Mouse (Mus musculus): ENCODE data around the gene Gtf2h1.

Gtf2h1 gene

DNA sequence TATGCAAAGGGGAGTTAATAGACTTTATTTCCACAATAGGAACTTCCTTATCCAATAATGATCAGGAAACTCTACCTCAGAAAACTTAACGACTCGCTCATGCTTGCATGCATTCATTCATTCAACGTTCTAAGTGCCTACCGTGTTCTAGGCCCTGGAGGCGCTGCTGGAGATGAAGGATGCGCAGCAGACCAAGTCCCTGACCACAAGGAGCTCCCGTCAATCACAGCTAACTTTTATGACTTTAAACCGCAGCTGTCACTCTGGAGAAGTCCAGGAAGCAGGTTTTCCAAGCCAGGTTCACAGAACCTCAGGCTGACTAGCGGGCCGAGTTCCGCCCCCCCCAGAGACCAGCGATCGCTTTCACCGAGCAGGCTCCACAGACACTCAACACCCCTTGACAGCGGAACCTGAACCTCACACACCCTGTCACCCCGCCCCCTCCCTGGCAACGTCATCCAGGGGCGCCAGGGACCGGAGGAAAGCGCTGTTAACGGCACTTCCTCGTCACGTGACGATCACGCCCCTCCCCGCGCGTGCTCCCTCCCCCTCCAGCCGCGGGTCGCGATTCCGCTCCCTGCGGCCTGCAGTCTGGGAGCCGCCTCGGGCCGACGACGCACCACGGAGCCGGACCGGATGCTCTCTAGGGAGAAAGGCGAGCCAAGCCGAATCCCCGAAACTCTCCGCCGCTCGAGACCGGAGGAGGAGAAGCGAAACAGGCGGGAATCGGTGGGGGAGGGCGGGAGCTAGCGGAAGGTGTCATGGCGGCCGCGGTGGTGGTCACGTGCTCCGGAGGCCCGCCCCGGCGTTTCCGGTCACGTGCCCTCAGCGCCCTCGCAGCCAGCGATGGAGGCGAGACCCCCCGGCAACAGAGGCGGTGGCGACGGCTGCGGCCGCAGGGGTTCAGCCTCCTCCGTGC lies at the start of gene Gtf2h1, which contains the start of gene Hps5:
Gene Gtf2h1 (plus strand): TSS at position 817 of the 919 bp plus-strand sequence.
Gene Hps5 (minus strand): TSS at position 778 of the 919 bp plus-strand sequence.
- TF ChIP-seq CTCF (conservative IDR thresholded peaks at IDR 0.05; ENCODE audit: low read length), result no peak
- TF ChIP-seq NANOG (IDR thresholded peaks at IDR 0.05; ENCODE audit: borderline replicate concordance, low read length), result no peak
- no peak for TF ChIP-seq POU5F1 (IDR thresholded peaks at IDR 0.05; ENCODE audit: borderline replicate concordance, low read length)
- peak within 1 kb of the TSS; percentile 92 for H3K4me3 ChIP-seq (replicated peaks; ENCODE audit: low read length)
- H3K27me3 ChIP-seq (ENCODE audit: insufficient read depth, low read length), result no peaks in the 10 kb centered on the region
- peaks cover 25% of the 10 kb centered on the region for H3K36me3 ChIP-seq (ENCODE audit: insufficient read depth, low read length)
- no peaks in the 10 kb centered on the region for H3K9me3 ChIP-seq (ENCODE audit: low read length)
- H3K4me1 ChIP-seq (replicated peaks; ENCODE audit: low read depth, low read length), result peaks cover 41% of the 10 kb centered on the region

DNA sequence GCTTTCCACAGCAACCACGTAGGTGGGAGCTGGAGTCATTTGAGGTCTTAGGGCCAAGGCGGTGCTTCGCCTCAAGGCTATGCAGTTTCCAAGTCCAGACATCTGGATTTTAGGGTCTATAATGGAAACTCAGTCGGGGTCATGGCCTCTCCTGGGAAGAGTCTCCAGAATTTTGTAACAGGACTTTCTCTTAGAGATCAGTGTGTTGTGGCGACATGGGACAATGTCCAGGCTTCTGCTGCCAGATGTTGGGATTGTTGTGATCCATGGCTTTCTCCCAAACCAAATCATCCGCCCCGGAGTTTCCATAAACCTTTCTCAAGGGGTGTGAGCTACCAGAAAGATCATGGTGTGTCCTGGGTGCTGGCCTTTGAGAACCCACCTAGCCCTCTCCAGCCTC lies 49.5 kb upstream of the Gtf2h1 start:
- no peak for TF ChIP-seq POU5F1 (IDR thresholded peaks at IDR 0.05; ENCODE audit: borderline replicate concordance, low read length)
- no peak for TF ChIP-seq NANOG (IDR thresholded peaks at IDR 0.05; ENCODE audit: borderline replicate concordance, low read length)
- TF ChIP-seq CTCF (conservative IDR thresholded peaks at IDR 0.05; ENCODE audit: low read length), result no peak
- H3K36me3 ChIP-seq (ENCODE audit: insufficient read depth, low read length), result no peaks in the 10 kb centered on the region
- H3K9me3 ChIP-seq (ENCODE audit: low read length), result no peaks in the 10 kb centered on the region
- no peaks in the 10 kb centered on the region for H3K27me3 ChIP-seq (ENCODE audit: insufficient read depth, low read length)
- H3K4me3 ChIP-seq (replicated peaks; ENCODE audit: low read length), result no peak overlapping the region
- peaks cover 12% of the 10 kb centered on the region for H3K4me1 ChIP-seq (replicated peaks; ENCODE audit: low read depth, low read length)

DNA sequence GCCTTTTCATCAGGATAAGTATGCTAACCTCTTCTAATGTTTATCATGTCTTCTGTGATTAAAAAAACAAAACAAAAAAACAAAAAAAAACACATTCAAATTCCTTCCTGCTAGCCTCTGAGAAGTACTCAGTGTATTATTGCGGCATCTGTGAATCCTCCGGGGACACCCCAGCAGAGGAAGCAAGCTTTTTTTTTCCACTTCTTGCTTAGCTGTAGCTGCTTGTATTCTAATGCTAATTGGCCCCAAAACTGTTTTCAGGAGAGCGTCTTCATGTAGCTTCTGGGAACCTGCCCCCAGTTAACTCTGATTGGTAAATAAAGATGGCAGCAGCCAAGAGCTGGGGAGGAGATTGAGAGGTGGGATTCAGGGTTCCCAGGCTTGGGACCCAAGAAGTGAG lies 47.4 kb upstream of the Gtf2h1 start:
- TF ChIP-seq NANOG (IDR thresholded peaks at IDR 0.05; ENCODE audit: borderline replicate concordance, low read length) (no peak), POU5F1 (IDR thresholded peaks at IDR 0.05; ENCODE audit: borderline replicate concordance, low read length) (no peak), CTCF (conservative IDR thresholded peaks at IDR 0.05; ENCODE audit: low read length) (no peak)

GRCm38 (mm10) chr7:46751490-46751889 lies 44.4 kb upstream of the Gtf2h1 start, which contains the start of gene Saa2:
Gene Saa2 (plus strand): TSS chr7:46751790.
- H3K9me3 ChIP-seq (ENCODE audit: low read length), result no peaks in the 10 kb centered on the region
- peaks cover 12% of the 10 kb centered on the region for H3K4me1 ChIP-seq (replicated peaks; ENCODE audit: low read depth, low read length)
- no peaks in the 10 kb centered on the region for H3K36me3 ChIP-seq (ENCODE audit: insufficient read depth, low read length)
- H3K27me3 ChIP-seq (ENCODE audit: insufficient read depth, low read length), result no peaks in the 10 kb centered on the region
- H3K4me3 ChIP-seq (replicated peaks; ENCODE audit: low read length), result no peak within 1 kb of the TSS
- TF ChIP-seq POU5F1 (IDR thresholded peaks at IDR 0.05; ENCODE audit: borderline replicate concordance, low read length) (no peak), CTCF (conservative IDR thresholded peaks at IDR 0.05; ENCODE audit: low read length) (no peak), NANOG (IDR thresholded peaks at IDR 0.05; ENCODE audit: borderline replicate concordance, low read length) (no peak)

More for the DNA sequence above, 47.4 kb upstream of the Gtf2h1 start:
- no peaks in the 10 kb centered on the region for H3K27me3 ChIP-seq (ENCODE audit: insufficient read depth, low read length)
- H3K4me3 ChIP-seq (replicated peaks; ENCODE audit: low read length), result no peak overlapping the region
- peaks cover 12% of the 10 kb centered on the region for H3K4me1 ChIP-seq (replicated peaks; ENCODE audit: low read depth, low read length)
- no peaks in the 10 kb centered on the region for H3K9me3 ChIP-seq (ENCODE audit: low read length)
- no peaks in the 10 kb centered on the region for H3K36me3 ChIP-seq (ENCODE audit: insufficient read depth, low read length)

GRCm38 (mm10) chr7:46761049-46761795 lies 34.7 kb upstream of the Gtf2h1 start:
- peaks cover 20% of the 10 kb centered on the region for H3K4me1 ChIP-seq (replicated peaks; ENCODE audit: low read depth, low read length)
- H3K9me3 ChIP-seq (ENCODE audit: low read length), result no peaks in the 10 kb centered on the region

GRCm38 (mm10) chr7:46762601-46763000 lies 33.3 kb upstream of the Gtf2h1 start:
- TF ChIP-seq CTCF (conservative IDR thresholded peaks at IDR 0.05; ENCODE audit: low read length), result no peak
- no peak for TF ChIP-seq POU5F1 (IDR thresholded peaks at IDR 0.05; ENCODE audit: borderline replicate concordance, low read length)
- TF ChIP-seq NANOG (IDR thresholded peaks at IDR 0.05; ENCODE audit: borderline replicate concordance, low read length), result no peak
- Histone ChIP-seq H3K4me1 (replicated peaks; ENCODE audit: low read depth, low read length) (peaks cover 20% of the 10 kb centered on the region), H3K36me3 (ENCODE audit: insufficient read depth, low read length) (peaks cover 23% of the 10 kb centered on the region), H3K27me3 (ENCODE audit: insufficient read depth, low read length) (no peaks in the 10 kb centered on the region), H3K9me3 (ENCODE audit: low read length) (no peaks in the 10 kb centered on the region), H3K4me3 (replicated peaks; ENCODE audit: low read length) (no peak overlapping the region)

More at GRCm38 (mm10) chr7:46761049-46761795, 34.7 kb upstream of the Gtf2h1 start:
- TF ChIP-seq CTCF (conservative IDR thresholded peaks at IDR 0.05; ENCODE audit: low read length), result no peak
- Histone ChIP-seq H3K27me3 (ENCODE audit: insufficient read depth, low read length) (no peaks in the 10 kb centered on the region), H3K36me3 (ENCODE audit: insufficient read depth, low read length) (peaks cover 17% of the 10 kb centered on the region), H3K4me3 (replicated peaks; ENCODE audit: low read length) (peak overlapping the region; percentile 26; the same call in 1 of the 2 replicates)

DNA sequence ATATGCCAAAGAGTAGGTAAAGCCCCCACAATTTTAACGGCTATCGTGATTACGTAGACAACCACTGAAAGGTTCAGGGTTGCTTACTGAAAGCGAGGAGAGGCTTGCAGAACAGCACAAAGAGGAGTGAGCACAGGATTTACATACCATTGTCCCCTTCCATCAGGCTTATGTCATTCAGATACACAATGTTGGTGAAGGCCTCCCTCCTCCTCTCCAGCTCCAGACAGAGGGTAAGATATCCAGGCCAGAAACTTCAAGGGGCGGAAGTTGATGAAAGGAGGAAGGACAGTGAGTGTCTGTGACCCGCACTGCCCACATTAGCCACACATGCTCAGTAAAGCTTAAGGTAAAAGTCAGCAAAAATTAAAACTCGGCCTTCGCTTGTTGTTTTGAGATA lies 31.2 kb upstream of the Gtf2h1 start:
- Histone ChIP-seq H3K4me1 (replicated peaks; ENCODE audit: low read depth, low read length) (peaks cover 30% of the 10 kb centered on the region), H3K9me3 (ENCODE audit: low read length) (no peaks in the 10 kb centered on the region), H3K4me3 (replicated peaks; ENCODE audit: low read length) (no peak overlapping the region), H3K27me3 (ENCODE audit: insufficient read depth, low read length) (no peaks in the 10 kb centered on the region), H3K36me3 (ENCODE audit: insufficient read depth, low read length) (peaks cover 31% of the 10 kb centered on the region)
- TF ChIP-seq NANOG (IDR thresholded peaks at IDR 0.05; ENCODE audit: borderline replicate concordance, low read length) (no peak), POU5F1 (IDR thresholded peaks at IDR 0.05; ENCODE audit: borderline replicate concordance, low read length) (no peak), CTCF (conservative IDR thresholded peaks at IDR 0.05; ENCODE audit: low read length) (no peak)

GRCm38 (mm10) chr7:46767371-46767770 lies 28.5 kb upstream of the Gtf2h1 start:
- Histone ChIP-seq H3K4me3 (replicated peaks; ENCODE audit: low read length) (no peak overlapping the region), H3K36me3 (ENCODE audit: insufficient read depth, low read length) (peaks cover 43% of the 10 kb centered on the region), H3K27me3 (ENCODE audit: insufficient read depth, low read length) (no peaks in the 10 kb centered on the region), H3K4me1 (replicated peaks; ENCODE audit: low read depth, low read length) (peaks cover 24% of the 10 kb centered on the region), H3K9me3 (ENCODE audit: low read length) (no peaks in the 10 kb centered on the region)
- TF ChIP-seq POU5F1 (IDR thresholded peaks at IDR 0.05; ENCODE audit: borderline replicate concordance, low read length) (no peak), NANOG (IDR thresholded peaks at IDR 0.05; ENCODE audit: borderline replicate concordance, low read length) (no peak), CTCF (conservative IDR thresholded peaks at IDR 0.05; ENCODE audit: low read length) (no peak)
